Mouse (Mus musculus): Measurements from ENCODE around the gene Sorbs2. TPM values are rescaled to one million over a fixed set of nuclear protein-coding genes. Genes with fewer than 3 reads are reported as not detected.

Gene Sorbs2
- 19.2 and 23.9 TPM in 2 replicates for polyA plus RNA-seq (2015; fragmentation: Nextera tagmentation; extraction: Ambion mirVana)

GRCm38 (mm10) chr8:45507634-45508321, at the start of gene Sorbs2:
Gene Sorbs2 (plus strand): TSS chr8:45507788.
- 0 out of 2 replicates have a peak, but pooled peaks cover 4% of the 10 kb centered on the region for H3K4me1 ChIP-seq (replicated peaks; ENCODE audit: control insufficient read depth, insufficient read depth, low read length)
- no peak within 1 kb of the TSS for H3K27ac ChIP-seq (ENCODE audit: low read length)
- WGBS = 25% methylated on average over 16 of the region's 16 CpGs
- no peaks in the 10 kb centered on the region for H3K9me3 ChIP-seq (ENCODE audit: control insufficient read depth, low read length)
- H3K9ac ChIP-seq (ENCODE audit: low read length) = peak within 1 kb of the TSS; percentile 31; the same call in 1 of the 2 replicates
- H3K27me3 ChIP-seq (ENCODE audit: control insufficient read depth, insufficient read depth, low read depth, low read length) = no peaks in the 10 kb centered on the region
- H3K4me2 ChIP-seq (ENCODE audit: low read depth, low read length) = peak within 1 kb of the TSS; percentile 31; the same call in 1 of the 2 replicates
- no peak for ATAC-seq (ENCODE audit: low read depth)
- H3K4me3 ChIP-seq (ENCODE audit: low read length) = no peak within 1 kb of the TSS
- no peaks in the 10 kb centered on the region for H3K36me3 ChIP-seq (ENCODE audit: control insufficient read depth, insufficient read depth, low read length)

- Histone ChIP-seq H3K36me3 (ENCODE audit: control insufficient read depth, insufficient read depth, low read length) (no peaks in the 10 kb centered on the region), H3K4me1 (replicated peaks; ENCODE audit: control insufficient read depth, insufficient read depth, low read length) (no peaks in the 10 kb centered on the region), H3K4me2 (ENCODE audit: low read depth, low read length) (no peak overlapping the region), H3K9me3 (ENCODE audit: control insufficient read depth, low read length) (no peaks in the 10 kb centered on the region), H3K4me3 (ENCODE audit: low read length) (no peak overlapping the region), H3K27me3 (ENCODE audit: control insufficient read depth, insufficient read depth, low read depth, low read length) (no peaks in the 10 kb centered on the region), H3K27ac (ENCODE audit: low read length) (no peak overlapping the region), H3K9ac (ENCODE audit: low read length) (no peak overlapping the region)
- ATAC-seq (ENCODE audit: low read depth) = no peak
Observed at GRCm38 (mm10) chr8:45457874-45458273, 49.7 kb upstream of the Sorbs2 start.

GRCm38 (mm10) chr8:45469006-45469405, 38.6 kb upstream of the Sorbs2 start:
- Histone ChIP-seq H3K9ac (ENCODE audit: low read length) (no peak overlapping the region), H3K4me1 (replicated peaks; ENCODE audit: control insufficient read depth, insufficient read depth, low read length) (no peaks in the 10 kb centered on the region), H3K4me3 (ENCODE audit: low read length) (no peak overlapping the region), H3K4me2 (ENCODE audit: low read depth, low read length) (no peak overlapping the region), H3K9me3 (ENCODE audit: control insufficient read depth, low read length) (no peaks in the 10 kb centered on the region), H3K27me3 (ENCODE audit: control insufficient read depth, insufficient read depth, low read depth, low read length) (no peaks in the 10 kb centered on the region), H3K36me3 (ENCODE audit: control insufficient read depth, insufficient read depth, low read length) (no peaks in the 10 kb centered on the region), H3K27ac (ENCODE audit: low read length) (no peak overlapping the region)
- no peak for ATAC-seq (ENCODE audit: low read depth)
- 82% methylated on average over 2 of the region's 2 CpGs for WGBS

- H3K9me3 ChIP-seq (ENCODE audit: control insufficient read depth, low read length) = no peaks in the 10 kb centered on the region
- no peaks in the 10 kb centered on the region for H3K27me3 ChIP-seq (ENCODE audit: control insufficient read depth, insufficient read depth, low read depth, low read length)
- no peak overlapping the region for H3K4me3 ChIP-seq (ENCODE audit: low read length)
- no peak overlapping the region for H3K4me2 ChIP-seq (ENCODE audit: low read depth, low read length)
- WGBS = 65% methylated on average over 8 of the region's 8 CpGs
- ATAC-seq (ENCODE audit: low read depth) = peak; percentile 89
- no peak overlapping the region for H3K9ac ChIP-seq (ENCODE audit: low read length)
- no peaks in the 10 kb centered on the region for H3K36me3 ChIP-seq (ENCODE audit: control insufficient read depth, insufficient read depth, low read length)
- no peak overlapping the region for H3K27ac ChIP-seq (ENCODE audit: low read length)
- no peaks in the 10 kb centered on the region for H3K4me1 ChIP-seq (replicated peaks; ENCODE audit: control insufficient read depth, insufficient read depth, low read length)
Observed at GRCm38 (mm10) chr8:45469507-45470178, 37.9 kb upstream of the Sorbs2 start.

GRCm38 (mm10) chr8:45480886-45481285, 26.7 kb upstream of the Sorbs2 start:
- ATAC-seq (ENCODE audit: low read depth) = no peak
- no peak overlapping the region for H3K4me2 ChIP-seq (ENCODE audit: low read depth, low read length)
- no peak overlapping the region for H3K9ac ChIP-seq (ENCODE audit: low read length)
- H3K36me3 ChIP-seq (ENCODE audit: control insufficient read depth, insufficient read depth, low read length) = no peaks in the 10 kb centered on the region
- no peak overlapping the region for H3K4me3 ChIP-seq (ENCODE audit: low read length)
- H3K9me3 ChIP-seq (ENCODE audit: control insufficient read depth, low read length) = no peaks in the 10 kb centered on the region
- H3K4me1 ChIP-seq (replicated peaks; ENCODE audit: control insufficient read depth, insufficient read depth, low read length) = no peaks in the 10 kb centered on the region
- no peaks in the 10 kb centered on the region for H3K27me3 ChIP-seq (ENCODE audit: control insufficient read depth, insufficient read depth, low read depth, low read length)
- H3K27ac ChIP-seq (ENCODE audit: low read length) = no peak overlapping the region
- 51% methylated on average over 4 of the region's 4 CpGs for WGBS

- ATAC-seq (ENCODE audit: low read depth) = no peak
- Histone ChIP-seq H3K4me1 (replicated peaks; ENCODE audit: control insufficient read depth, insufficient read depth, low read length) (no peaks in the 10 kb centered on the region), H3K9me3 (ENCODE audit: control insufficient read depth, low read length) (no peaks in the 10 kb centered on the region), H3K9ac (ENCODE audit: low read length) (no peak overlapping the region), H3K27ac (ENCODE audit: low read length) (no peak overlapping the region), H3K4me3 (ENCODE audit: low read length) (no peak overlapping the region), H3K4me2 (ENCODE audit: low read depth, low read length) (no peak overlapping the region), H3K36me3 (ENCODE audit: control insufficient read depth, insufficient read depth, low read length) (no peaks in the 10 kb centered on the region), H3K27me3 (ENCODE audit: control insufficient read depth, insufficient read depth, low read depth, low read length) (no peaks in the 10 kb centered on the region)
- WGBS = 45% methylated on average over 3 of the region's 3 CpGs
Observed at GRCm38 (mm10) chr8:45486281-45486680, 21.3 kb upstream of the Sorbs2 start.

GRCm38 (mm10) chr8:45503971-45504370, 3.6 kb upstream of the Sorbs2 start:
- H3K4me1 ChIP-seq (replicated peaks; ENCODE audit: control insufficient read depth, insufficient read depth, low read length) = 0 out of 2 replicates have a peak, but pooled peaks cover 4% of the 10 kb centered on the region
- no peaks in the 10 kb centered on the region for H3K9me3 ChIP-seq (ENCODE audit: control insufficient read depth, low read length)
- no peak overlapping the region for H3K9ac ChIP-seq (ENCODE audit: low read length)
- no peak for ATAC-seq (ENCODE audit: low read depth)
- no peaks in the 10 kb centered on the region for H3K27me3 ChIP-seq (ENCODE audit: control insufficient read depth, insufficient read depth, low read depth, low read length)
- H3K4me3 ChIP-seq (ENCODE audit: low read length) = no peak overlapping the region
- WGBS = 72% methylated on average over 7 of the region's 7 CpGs
- H3K4me2 ChIP-seq (ENCODE audit: low read depth, low read length) = no peak overlapping the region
- no peaks in the 10 kb centered on the region for H3K36me3 ChIP-seq (ENCODE audit: control insufficient read depth, insufficient read depth, low read length)
- no peak overlapping the region for H3K27ac ChIP-seq (ENCODE audit: low read length)

GRCm38 (mm10) chr8:45506376-45506775, 1.2 kb upstream of the Sorbs2 start:
- Histone ChIP-seq H3K27me3 (ENCODE audit: control insufficient read depth, insufficient read depth, low read depth, low read length) (no peaks in the 10 kb centered on the region), H3K9ac (ENCODE audit: low read length) (no peak overlapping the region), H3K36me3 (ENCODE audit: control insufficient read depth, insufficient read depth, low read length) (no peaks in the 10 kb centered on the region), H3K4me1 (replicated peaks; ENCODE audit: control insufficient read depth, insufficient read depth, low read length) (0 out of 2 replicates have a peak, but pooled peaks cover 4% of the 10 kb centered on the region), H3K4me3 (ENCODE audit: low read length) (no peak overlapping the region), H3K4me2 (ENCODE audit: low read depth, low read length) (no peak overlapping the region), H3K27ac (ENCODE audit: low read length) (no peak overlapping the region), H3K9me3 (ENCODE audit: control insufficient read depth, low read length) (no peaks in the 10 kb centered on the region)
- WGBS = 72% methylated on average over 4 of the region's 4 CpGs
- ATAC-seq (ENCODE audit: low read depth) = no peak

GRCm38 (mm10) chr8:45507277-45507633, 333 bp upstream of the Sorbs2 start:
- no peak overlapping the region; the same call in 1 of the 2 replicates for H3K4me2 ChIP-seq (ENCODE audit: low read depth, low read length)
- H3K4me3 ChIP-seq (ENCODE audit: low read length) = no peak overlapping the region
- no peak overlapping the region for H3K27ac ChIP-seq (ENCODE audit: low read length)
- no peaks in the 10 kb centered on the region for H3K9me3 ChIP-seq (ENCODE audit: control insufficient read depth, low read length)
- H3K9ac ChIP-seq (ENCODE audit: low read length) = no peak overlapping the region
- no peaks in the 10 kb centered on the region for H3K36me3 ChIP-seq (ENCODE audit: control insufficient read depth, insufficient read depth, low read length)
- ATAC-seq (ENCODE audit: low read depth) = no peak
- 55% methylated on average over 8 of the region's 8 CpGs for WGBS
- H3K4me1 ChIP-seq (replicated peaks; ENCODE audit: control insufficient read depth, insufficient read depth, low read length) = 0 out of 2 replicates have a peak, but pooled peaks cover 4% of the 10 kb centered on the region
- no peaks in the 10 kb centered on the region for H3K27me3 ChIP-seq (ENCODE audit: control insufficient read depth, insufficient read depth, low read depth, low read length)

All from lung, embryonic 16.5 days (tissue).